Mouse (Mus musculus) C2C12 (cell line): Measurements from ENCODE around the gene Gen1. TPM values are rescaled to one million over a fixed set of nuclear protein-coding genes. Genes with fewer than 3 reads are reported as not detected.

ENCODE experiments used
- H3K27me3 ChIP-seq: one replicate; pipeline ENCODE4 v1.6.1; 2011; ENCODE audit not compliant: control insufficient read depth, insufficient read depth, insufficient read length
- H3K36me3 ChIP-seq: one replicate; pipeline ENCODE4 v1.6.1; 2011; ENCODE audit not compliant: control insufficient read depth, insufficient read depth
- H3K4me3 ChIP-seq: one replicate; pipeline ENCODE4 v1.5.1; 2011; ENCODE audit warnings: mild to moderate bottlenecking, control low read depth; ENCODE audit not compliant: poor library complexity, insufficient read depth, severe bottlenecking
- H3K79me2 ChIP-seq: one replicate; pipeline ENCODE4 v1.6.1; 2011; ENCODE audit not compliant: control insufficient read depth, insufficient read depth
- H3K79me3 ChIP-seq: one replicate; pipeline ENCODE4 v1.6.1; 2011; ENCODE audit warnings: low read depth, control low read depth
- H3ac ChIP-seq: one replicate; pipeline ENCODE3; 2011; ENCODE audit warnings: low read depth; ENCODE audit not compliant: control insufficient read depth, insufficient read length
- CEBPB ChIP-seq: IDR thresholded peaks from one replicate; pipeline ENCODE4 v1.6.1; 2011; ENCODE audit warnings: low read depth, mild to moderate bottlenecking, control low read depth, moderate library complexity
- CTCF ChIP-seq: IDR thresholded peaks from one replicate; pipeline ENCODE4 v1.5.1; 2011; ENCODE audit not compliant: control insufficient read depth, insufficient read depth, insufficient read length
- FOSL1 ChIP-seq: IDR thresholded peaks from one replicate; pipeline ENCODE4 v1.8.0; 2011; ENCODE audit warnings: mild to moderate bottlenecking, low read length; ENCODE audit not compliant: poor library complexity, insufficient read depth, severe bottlenecking
- MAX ChIP-seq: IDR thresholded peaks from one replicate; pipeline ENCODE4 v1.6.1; 2011; ENCODE audit warnings: mild to moderate bottlenecking, control low read depth
- MYOD1 ChIP-seq: IDR thresholded peaks from one replicate; pipeline ENCODE4 v1.6.1; 2011; ENCODE audit warnings: low read depth; ENCODE audit not compliant: control insufficient read depth, insufficient read length
- MYOG ChIP-seq: IDR thresholded peaks from one replicate; pipeline ENCODE4 v1.6.1; 2011; ENCODE audit not compliant: control insufficient read depth, insufficient read length; ENCODE audit errors: extremely low read depth
- USF1 ChIP-seq: IDR thresholded peaks from one replicate; pipeline ENCODE4 v1.6.1; 2011; ENCODE audit warnings: low read depth, mild to moderate bottlenecking, control low read depth, moderate library complexity
- long read RNA-seq, 2 experiments: library from polyadenylated mRNA; unstranded; transcript quantifications; one replicate each; pipeline ENCODE4 v2.0.0; 2019 to 2020
- polyA plus RNA-seq: library from polyadenylated mRNA; unstranded; fragments of >200 nt; fragmentation: generic; extraction: Trizol; gene quantifications from one replicate; pipeline ENCODE4 v1.2.1, GENCODE M21; 2012; ENCODE audit warnings: missing spikeins

Gene Gen1
- 6.2 TPM for polyA plus RNA-seq
- long read RNA-seq, experiment 1, full-length matches to known transcripts = 2 of 3 reads
- long read RNA-seq, experiment 1, partial matches to known transcripts = 0 of 3 reads
- long read RNA-seq, experiment 1, other reads (novel, unspliced or antisense) = 1 of 3 reads
- long read RNA-seq, experiment 2, full-length matches to known transcripts = 10 of 22 reads
- long read RNA-seq, experiment 2, partial matches to known transcripts = 8 of 22 reads
- long read RNA-seq, experiment 2, other reads (novel, unspliced or antisense) = 4 of 22 reads

GRCm38 (mm10) chr12:11265382-11266281, at the start of gene Gen1, which contains the start of gene Smc6:
Gen1 (minus strand) TSS chr12:11265801.
Smc6 (plus strand) TSS chr12:11265886.
- TF ChIP-seq CEBPB (no peak), MAX (peak; percentile 82)
- no peaks in the 10 kb centered on the region for H3K27me3 ChIP-seq
- H3ac ChIP-seq = peak within 1 kb of the TSS; percentile 96
- peaks cover 93% of the 10 kb centered on the region for H3K79me2 ChIP-seq
- peak within 1 kb of the TSS; percentile 84 for H3K4me3 ChIP-seq
- H3K79me3 ChIP-seq = peaks cover 81% of the 10 kb centered on the region
- peaks cover 27% of the 10 kb centered on the region for H3K36me3 ChIP-seq

GRCm38 (mm10) chr12:11313840-11314239, 48.2 kb upstream of the Gen1 start:
- TF ChIP-seq CEBPB (no peak), USF1 (no peak), MYOD1 (no peak), FOSL1 (no peak), MYOG (no peak), MAX (no peak), CTCF (no peak)
- Histone ChIP-seq H3K79me2 (no peaks in the 10 kb centered on the region), H3K27me3 (no peaks in the 10 kb centered on the region), H3K36me3 (peaks cover 91% of the 10 kb centered on the region), H3K79me3 (no peaks in the 10 kb centered on the region), H3K4me3 (no peak overlapping the region), H3ac (no peak overlapping the region)

GRCm38 (mm10) chr12:11311106-11311505, 45.5 kb upstream of the Gen1 start:
- H3K79me3 ChIP-seq = no peaks in the 10 kb centered on the region
- H3K27me3 ChIP-seq = no peaks in the 10 kb centered on the region
- no peak overlapping the region for H3K4me3 ChIP-seq
- no peak overlapping the region for H3ac ChIP-seq
- peaks cover 90% of the 10 kb centered on the region for H3K36me3 ChIP-seq
- no peaks in the 10 kb centered on the region for H3K79me2 ChIP-seq
- TF ChIP-seq MAX (no peak), CEBPB (no peak), CTCF (no peak), MYOG (no peak), FOSL1 (no peak), MYOD1 (no peak), USF1 (no peak)

GRCm38 (mm10) chr12:11306753-11307645, 41.4 kb upstream of the Gen1 start:
- Histone ChIP-seq H3K36me3 (peaks cover 82% of the 10 kb centered on the region), H3K79me2 (no peaks in the 10 kb centered on the region), H3ac (no peak overlapping the region), H3K79me3 (no peaks in the 10 kb centered on the region), H3K4me3 (no peak overlapping the region), H3K27me3 (no peaks in the 10 kb centered on the region)
- TF ChIP-seq FOSL1 (no peak), CEBPB (no peak), MAX (no peak), MYOD1 (no peak), USF1 (no peak), CTCF (no peak)

- Histone ChIP-seq H3K79me3 (no peaks in the 10 kb centered on the region), H3K79me2 (no peaks in the 10 kb centered on the region), H3K36me3 (peaks cover 87% of the 10 kb centered on the region), H3K27me3 (no peaks in the 10 kb centered on the region), H3K4me3 (no peak overlapping the region), H3ac (no peak overlapping the region)
- no peak for TF ChIP-seq CEBPB
- TF ChIP-seq FOSL1 = no peak
Observed at GRCm38 (mm10) chr12:11300858-11301257, 35.3 kb upstream of the Gen1 start.
